Mouse (Mus musculus): ENCODE data around the gene Btbd8.

Gene Btbd8

DNA sequence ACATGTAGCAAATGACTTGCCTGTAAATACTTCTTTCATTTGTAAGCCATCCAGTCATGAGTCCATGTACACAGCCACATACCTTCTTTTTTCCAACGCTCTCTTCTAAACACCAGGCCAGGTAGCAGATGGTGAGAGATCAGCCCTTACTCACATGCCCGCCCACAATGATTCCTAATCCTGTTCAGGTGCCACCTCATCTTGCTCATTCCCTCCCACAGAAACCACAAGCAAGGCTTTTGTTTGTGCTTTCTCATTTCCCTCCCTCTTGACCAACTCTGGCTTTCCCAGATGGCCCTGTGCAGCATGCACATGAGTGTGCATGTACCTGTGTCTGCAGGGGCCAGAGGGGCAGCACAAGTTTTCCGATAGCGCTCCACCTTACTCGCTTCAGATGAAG is 12.5 kb downstream of the Btbd8 start:
- DNase-seq (ENCODE audit: low spot score in 2 of 2), result no peak

DNA sequence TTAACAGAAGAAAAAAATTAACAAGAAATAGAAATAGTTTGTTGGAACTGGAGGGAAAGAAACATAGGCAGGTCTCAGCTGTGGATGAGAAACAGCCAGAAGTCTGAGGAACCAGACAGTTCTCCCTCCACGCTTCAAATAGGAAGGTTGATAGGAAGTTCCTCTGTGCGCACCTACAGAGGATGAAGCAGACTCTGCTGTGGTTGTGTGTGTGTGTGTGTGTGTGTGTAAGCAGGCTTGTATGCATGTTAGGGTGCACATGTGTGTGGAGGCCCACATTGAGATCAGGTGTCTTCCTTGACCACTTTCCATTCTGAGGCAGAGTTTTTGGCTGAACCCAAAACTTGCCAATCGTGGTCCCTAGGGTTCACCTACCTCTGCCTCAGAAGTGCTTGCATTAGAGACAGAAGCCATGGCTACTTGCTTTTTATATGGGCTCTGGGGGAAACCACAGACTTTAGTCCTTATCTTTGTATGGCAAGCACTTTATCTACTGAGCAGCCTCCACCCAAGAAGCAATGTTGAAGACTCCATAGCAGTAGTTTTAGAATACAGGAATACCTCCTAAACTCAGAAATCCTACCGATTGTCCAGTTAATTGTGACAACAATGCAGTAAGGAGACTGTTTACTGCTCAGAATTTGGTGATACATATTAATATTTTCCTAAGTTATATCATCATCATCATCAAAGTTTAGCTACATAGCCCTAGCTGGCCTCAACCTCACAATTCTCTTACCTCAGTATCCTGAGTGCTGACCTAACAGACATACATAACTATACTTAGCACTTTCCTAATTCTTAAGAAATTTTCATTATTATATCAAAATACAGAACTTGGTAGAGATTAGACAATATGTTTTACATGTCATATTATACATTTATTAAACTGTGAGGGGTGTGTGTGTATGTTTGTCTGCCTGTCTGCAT is 24.6 kb downstream of the Btbd8 start:
- DNase-seq (ENCODE audit: low spot score in 2 of 2), result no peak

DNA sequence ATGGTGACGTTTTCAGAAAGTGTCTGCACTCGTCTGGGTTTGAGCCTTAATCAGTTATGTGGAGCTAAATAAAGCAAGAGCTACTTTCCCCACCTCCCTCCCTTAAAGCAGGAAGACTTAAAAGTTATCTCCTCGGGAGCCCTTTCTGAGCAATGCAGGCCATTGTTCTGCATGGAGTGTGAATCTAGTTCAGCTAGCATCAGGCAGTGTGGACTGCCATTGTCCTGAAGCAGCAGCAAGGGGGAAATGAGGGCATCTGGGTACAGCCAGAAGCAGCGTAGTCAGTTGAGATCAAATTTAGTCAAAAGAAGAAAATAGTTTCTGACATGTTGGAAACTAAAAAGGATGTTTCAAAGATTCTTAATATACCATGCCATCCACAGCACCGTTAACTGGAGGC is 28.7 kb downstream of the Btbd8 start:
- DNase-seq (ENCODE audit: low spot score in 2 of 2), result no peak

DNA sequence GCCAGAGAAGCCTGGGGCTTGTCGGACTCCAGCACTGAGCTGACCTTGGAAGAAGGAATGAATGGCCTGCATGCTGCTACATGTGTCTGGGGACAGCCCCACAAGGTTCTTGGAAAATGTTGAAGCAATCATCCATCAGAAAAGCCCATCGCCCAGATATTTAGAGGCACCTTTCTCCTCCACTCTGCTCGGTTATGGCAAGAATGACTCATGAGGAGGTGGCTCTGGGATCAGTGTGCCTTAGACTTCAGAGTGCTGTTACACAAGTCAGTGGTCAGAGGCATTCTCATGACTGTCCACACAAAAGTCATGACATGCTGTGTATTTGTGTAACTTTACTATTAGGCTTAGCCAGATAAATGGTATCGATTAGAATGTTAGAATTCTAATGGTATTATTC is 29.3 kb downstream of the Btbd8 start:
- no peak for DNase-seq (ENCODE audit: low spot score in 2 of 2)

DNA sequence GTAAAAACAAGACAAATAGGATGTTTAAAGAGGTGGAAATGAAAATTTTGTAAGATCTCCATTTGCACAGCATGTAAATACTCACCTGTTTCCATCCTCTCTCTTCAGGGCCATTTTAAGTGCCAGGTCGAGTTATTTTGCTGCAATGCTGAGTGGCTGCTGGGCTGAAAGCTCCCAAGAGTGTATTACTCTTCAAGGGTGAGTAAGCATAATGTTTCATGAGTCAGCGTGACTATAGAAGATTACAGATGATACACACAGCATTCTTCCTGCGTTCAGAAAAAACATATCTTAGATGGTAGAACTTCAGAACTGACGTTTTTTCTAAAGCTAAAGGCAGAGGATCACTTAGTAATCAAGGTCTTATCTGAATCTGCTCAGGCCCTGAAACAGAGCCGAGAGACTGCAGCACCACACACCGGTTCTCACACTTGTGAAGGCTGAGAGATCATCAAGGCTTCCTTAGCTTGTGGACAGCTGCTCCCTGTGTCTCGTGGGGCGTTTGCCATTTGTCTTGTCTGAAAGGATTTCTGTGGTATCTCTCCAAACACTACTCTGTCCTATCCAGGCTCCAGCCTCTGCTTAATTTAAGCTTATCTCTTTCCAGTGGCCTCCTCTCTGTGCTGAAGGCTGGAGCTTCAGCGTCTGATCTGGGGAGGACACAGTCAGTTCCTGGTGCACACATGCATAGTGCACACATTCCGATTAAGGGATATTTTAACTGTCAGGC is 33.0 kb downstream of the Btbd8 start:
- no peak for DNase-seq (ENCODE audit: low spot score in 2 of 2)

DNA sequence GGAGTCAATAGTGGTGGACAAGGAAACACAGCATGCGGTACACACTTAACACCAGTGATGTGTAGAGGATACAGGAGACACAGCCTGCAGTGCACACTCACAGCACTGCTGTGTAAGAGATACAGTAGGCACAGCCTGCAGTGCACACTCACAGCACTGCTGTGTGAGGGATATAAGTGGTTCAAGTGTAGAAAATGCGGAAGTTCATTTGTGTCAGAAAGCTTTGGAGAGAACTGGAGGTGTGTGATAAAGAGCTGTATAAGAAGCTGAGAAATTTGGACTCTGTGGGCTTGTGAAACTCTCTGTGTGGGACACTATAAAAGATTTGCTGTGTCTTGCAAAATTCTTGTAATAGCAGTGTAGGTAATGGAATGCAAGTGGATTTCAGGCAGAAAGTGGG is 42.4 kb downstream of the Btbd8 start:
- DNase-seq (ENCODE audit: low spot score in 2 of 2), result no peak

DNA sequence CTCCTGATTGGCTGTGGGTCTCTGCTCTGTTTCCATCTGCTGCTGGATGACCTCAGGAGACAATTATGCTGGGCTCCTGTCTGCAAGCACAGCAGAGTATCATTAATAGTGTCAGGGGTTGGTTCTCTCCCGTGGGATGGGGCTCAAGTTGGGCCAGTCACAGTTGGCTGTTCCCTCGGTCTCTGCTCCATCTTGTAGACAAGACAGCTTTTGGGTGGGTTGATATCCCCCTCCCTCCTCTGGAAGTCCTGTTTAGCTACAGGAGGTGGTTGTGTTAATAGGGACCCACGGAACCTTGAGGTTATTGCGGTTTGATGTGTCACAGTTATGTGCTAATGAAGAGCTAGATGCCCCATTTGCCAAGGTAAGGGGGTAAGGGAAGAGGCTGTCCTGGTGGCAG is 51.2 kb downstream of the Btbd8 start:
- DNase-seq (ENCODE audit: low spot score in 2 of 2), result no peak

DNA sequence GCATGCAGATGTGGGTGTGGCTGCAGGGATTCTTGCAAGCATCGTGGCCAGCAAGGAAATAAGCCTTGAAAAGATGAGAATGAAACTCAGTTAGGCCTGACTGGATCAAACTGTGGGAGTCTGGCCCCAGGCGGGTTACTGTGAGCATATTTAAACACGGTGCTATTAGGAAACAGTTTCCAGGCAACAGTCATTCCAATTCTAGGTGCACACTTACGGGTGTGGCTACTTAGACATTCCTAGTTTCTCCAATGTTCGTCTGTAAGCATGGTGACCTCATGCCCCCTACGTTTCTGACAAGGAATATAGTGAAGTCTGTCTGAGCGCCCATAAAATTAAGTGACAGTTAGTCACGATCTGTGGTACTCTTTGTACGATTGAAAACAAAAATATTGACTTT is 53.2 kb downstream of the Btbd8 start:
- no peak for DNase-seq (ENCODE audit: low spot score in 2 of 2)

DNA sequence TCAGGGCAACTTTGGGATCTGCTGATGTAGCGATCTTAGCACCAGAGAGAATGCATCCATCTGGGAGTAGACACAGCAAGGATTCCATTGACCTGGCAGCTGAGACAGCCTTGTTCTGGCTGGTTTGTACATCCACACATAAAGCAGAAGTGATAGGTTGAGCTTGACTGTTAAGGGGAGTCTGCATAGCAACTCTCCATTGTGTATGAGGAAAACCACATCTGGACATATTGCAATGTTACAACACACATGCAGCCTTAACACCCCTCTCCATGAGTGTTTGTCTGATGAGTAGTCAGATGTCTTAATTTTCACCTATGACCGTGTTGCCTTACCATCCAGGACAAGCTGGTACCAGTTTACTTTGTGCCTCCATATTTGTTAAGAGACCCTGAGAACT is 54.7 kb downstream of the Btbd8 start:
- no peak for DNase-seq (ENCODE audit: low spot score in 2 of 2)

DNA sequence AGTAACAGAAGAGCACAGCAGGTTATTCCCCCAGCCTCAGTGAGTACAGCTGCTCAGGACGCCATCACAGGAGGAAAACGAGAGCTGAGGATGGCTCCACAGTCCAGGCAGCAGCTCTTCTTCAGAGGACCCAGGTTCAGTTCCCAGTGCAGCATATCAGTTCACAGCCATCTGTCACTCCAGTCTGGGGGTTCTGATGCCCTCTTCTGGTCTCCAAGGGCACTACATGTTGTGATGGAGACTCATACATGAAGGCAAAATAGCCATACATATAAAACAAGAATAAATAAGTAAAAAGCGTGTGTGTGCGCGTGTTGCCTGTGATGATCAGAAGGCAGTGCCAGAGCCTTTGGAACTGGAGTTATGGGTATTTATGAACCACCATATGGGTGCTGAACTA is 57.0 kb downstream of the Btbd8 start:
- DNase-seq (ENCODE audit: low spot score in 2 of 2), result no peak

DNA sequence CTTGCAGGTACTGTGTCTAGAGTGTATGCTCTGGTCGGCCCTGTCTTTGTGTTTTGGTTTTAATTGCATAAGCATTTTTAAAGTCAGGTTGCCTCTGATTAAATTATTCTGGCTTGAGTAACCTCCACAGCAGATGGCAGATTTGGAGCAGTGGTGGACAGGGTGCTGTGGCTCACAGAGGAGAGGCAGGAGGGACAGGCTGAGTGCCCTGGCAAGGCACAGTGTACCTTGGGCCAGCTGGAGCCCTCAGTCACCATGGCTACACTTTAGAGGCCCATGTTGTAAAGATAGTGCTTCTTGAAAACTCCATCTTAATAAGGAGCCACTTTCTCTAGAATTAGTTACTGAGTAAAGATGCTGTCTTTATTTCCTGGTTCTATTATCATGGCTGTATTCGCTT is 58.2 kb downstream of the Btbd8 start:
- no peak for DNase-seq (ENCODE audit: low spot score in 2 of 2)

DNA sequence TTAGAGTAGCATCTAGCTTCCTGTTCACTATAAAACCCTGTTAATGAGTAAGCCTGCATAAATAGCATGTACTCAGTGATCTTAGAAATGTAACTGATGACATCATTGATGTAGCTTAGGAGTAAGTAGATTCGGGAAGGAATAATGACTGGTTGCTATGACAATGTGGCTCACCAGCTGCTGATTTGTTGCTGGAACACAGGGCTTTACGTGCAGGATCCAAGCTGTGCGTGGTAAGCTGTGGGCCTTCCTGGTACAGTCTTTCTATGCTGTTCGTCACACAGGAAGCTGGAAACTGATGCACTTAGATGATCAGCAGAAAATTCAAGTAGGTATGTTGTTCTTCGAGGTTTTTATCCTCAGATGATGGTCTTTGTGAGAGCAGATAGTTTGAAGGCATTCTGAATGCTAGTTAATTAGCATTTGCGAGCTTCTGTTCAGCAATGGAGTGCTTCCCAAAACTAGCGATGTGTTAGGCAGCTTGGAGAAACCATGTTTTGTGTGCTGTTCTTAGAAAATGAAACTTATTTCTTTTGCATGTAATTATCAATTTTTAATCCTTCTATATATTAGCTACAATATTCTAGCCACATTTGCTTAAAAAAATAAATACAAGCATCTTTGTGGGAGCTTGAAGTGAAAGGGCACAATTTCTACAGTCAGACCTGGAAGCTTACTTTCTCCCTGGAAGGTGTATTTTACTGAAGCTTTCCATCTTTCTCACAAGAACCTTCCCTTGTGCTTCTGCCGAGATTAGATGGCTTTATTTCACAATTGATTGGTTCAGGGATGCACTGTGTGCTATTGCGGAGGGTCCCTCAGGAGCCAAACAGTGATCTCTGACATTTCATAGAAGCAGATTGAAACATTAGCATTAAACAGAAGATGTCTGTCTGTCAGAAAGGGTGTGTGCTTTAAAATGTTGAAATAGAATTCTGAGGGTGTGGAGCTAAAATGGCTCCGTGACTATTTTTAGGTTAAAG is 60.0 kb downstream of the Btbd8 start:
- DNase-seq (ENCODE audit: low spot score in 2 of 2), result no peak

DNA sequence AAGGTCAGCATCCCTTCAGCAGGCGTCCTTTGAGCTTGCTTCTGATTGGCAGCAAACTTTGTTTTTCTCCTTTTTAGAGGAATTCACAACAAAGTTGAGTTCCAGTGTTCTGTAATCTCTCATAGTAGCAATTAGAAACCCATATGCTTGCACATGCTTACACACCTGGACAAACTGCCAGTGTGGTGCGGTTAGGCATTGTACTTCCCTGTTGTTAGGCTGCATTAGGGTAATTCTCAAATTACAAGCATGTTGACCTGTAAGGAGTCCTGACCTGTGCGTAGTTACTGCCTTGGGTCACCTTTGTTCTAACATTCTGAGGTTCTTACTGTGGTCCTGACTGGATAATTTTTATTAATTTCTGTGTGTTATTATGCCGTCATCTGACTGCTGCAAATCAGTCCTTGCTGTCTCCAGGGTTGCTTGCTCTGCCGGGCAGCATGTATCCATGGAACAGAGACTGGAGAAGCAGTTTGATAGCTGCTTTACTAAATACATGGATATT is 61.1 kb downstream of the Btbd8 start:
- no peak for DNase-seq (ENCODE audit: low spot score in 2 of 2)

DNA sequence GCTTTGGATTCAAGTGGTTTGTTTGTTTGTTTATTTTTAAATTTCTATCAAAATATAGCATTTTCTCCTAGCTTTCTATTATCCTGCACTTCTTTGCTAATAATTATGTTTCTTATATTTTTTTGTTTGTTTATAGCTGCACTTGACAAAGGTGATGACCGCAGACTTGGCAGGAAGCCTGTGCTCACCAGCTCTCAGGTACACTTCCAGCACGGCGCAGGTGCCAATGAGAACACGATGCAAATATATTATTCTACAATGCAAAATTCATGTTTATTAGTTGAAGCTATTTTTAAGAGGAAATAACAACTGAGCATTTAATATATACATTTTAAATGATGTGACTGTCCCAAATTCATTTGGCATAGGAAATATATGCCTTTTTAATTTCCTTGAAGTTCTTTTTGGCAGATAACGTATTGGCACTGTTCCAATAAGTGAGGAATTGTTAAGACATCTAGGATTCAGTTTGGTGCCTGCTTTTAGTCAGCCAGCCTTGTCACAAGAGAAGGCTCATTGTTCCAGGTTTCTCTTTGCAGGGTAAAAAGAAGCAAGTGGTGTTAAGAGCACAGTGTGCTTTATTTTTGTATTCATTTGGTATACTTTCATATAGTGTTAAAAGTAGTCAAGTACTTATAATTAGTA is 62.2 kb downstream of the Btbd8 start:
- DNase-seq (ENCODE audit: low spot score in 2 of 2), result no peak

DNA sequence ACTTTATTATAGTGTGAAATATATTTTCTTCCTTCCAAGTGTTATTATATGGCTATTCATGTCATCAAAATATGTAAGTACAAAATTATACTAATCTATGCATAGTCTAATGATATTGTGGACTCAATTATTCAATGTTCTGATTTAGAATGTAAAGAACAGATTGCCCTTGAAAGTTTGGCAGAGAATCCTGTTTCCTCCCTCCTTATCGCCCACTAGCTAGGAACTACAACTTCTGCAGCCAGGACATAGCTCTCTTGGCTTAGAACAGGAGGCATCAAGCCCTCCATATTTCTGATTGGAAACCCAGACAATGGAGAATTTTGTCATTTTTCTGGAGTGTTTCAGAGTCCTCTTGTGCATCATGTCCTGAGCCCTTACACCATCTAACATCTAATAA is 62.9 kb downstream of the Btbd8 start:
- DNase-seq (ENCODE audit: low spot score in 2 of 2), result no peak

DNA sequence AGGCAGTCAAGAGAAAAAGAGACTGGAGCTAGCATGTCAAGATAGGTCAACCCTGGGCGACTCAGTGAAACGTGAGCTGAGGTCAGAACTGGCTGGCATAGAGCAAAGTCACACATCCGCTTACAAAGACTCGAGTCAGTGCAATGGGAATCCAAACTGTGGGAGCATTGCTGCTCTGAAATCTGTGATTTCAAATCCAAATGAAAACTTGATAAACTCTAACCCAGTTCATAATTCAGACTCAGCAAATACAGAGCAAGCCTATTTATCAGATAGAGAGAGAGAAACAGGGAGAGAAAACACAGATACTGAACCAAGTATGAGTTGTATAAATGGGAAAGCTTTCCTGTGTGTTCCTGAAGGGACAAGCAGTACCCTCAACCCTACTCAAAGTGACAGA is 69.5 kb downstream of the Btbd8 start, which contains the start of gene Gm42669:
TSS of gene Gm42669 (plus strand) at position 301 of the 400 bp plus-strand sequence.
- DNase-seq (ENCODE audit: low spot score in 2 of 2), result no peak

DNA sequence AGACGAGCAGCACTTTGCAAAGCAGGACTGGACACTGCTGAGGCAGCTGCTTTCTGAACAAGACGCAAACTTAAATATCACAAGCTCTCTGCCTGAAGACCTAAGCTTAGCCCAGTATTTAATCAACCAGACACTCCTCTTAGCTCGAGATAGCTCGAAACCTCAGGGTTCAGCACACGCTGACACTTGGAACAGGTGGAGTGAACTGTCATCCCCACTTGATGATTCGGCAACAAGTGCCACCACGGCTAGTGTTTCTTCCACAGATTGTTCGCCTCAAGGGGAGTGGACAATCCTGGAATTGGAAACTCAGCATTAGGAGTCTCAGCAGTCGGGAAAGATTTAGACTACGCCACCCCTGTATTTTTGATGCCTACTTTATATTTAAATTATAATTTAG is 72.7 kb downstream of the Btbd8 start:
- no peak for DNase-seq (ENCODE audit: low spot score in 2 of 2)

DNA sequence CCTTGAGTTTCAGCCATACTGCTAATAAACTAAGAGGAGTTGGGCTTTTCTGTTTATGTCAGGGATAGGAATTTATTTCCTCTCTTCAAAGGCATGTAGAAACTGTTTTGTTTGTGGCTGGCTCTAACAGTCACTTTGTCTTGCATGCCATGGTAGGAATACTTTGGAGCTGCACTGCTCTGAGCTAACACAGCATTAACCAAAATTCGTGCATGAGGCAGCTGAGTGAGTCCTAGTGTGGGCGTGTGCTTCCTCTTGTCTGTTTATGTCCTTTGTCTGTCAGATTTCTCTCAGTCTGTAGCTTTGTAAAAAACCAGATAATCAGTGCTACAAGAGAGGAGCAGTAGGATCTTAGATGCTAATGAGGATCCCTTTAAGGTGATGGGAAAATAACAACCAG is 73.5 kb downstream of the Btbd8 start:
- no peak for DNase-seq (ENCODE audit: low spot score in 2 of 2)

DNA sequence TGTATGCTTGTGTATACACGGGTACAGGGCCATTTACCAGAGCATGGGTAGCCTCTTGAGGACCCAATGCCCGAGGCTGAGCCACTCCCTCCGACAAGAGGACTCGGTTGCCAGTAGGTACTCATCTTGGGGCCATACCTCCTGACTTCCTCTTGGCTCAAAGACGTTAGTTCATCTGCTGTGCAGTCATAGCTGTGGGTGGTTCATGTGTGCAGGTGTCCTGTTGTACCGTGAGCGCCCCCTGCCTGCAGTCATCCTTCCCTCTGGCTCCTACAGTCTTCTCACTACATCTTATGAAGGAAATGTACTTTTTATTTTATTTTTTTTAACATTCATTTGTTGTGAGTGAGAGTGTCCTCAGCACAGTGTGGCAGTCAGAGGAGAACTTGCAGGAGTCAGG is 75.8 kb downstream of the Btbd8 start:
- DNase-seq (ENCODE audit: low spot score in 2 of 2), result peak; percentile 53 to 63

DNA sequence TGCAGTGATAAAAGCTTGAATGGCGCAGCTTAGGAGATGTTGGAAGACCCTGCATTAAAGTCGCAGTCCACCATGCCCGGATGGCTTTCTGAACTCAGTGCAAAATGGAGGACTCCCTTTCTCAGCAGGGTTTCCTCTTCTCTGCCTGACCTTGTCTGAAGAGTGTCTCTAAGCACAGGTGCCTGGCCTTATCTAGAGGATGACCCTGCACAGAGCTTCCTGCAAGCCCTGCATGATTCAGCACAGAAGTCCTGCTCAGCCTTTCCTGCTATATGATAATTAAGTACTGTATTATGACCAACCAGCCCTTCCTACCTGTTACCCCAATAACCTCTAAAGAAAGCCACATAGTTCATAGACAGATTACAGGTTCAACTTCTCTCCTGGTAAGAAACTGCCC is 77.7 kb downstream of the Btbd8 start:
- no peak for DNase-seq (ENCODE audit: low spot score in 2 of 2)

DNA sequence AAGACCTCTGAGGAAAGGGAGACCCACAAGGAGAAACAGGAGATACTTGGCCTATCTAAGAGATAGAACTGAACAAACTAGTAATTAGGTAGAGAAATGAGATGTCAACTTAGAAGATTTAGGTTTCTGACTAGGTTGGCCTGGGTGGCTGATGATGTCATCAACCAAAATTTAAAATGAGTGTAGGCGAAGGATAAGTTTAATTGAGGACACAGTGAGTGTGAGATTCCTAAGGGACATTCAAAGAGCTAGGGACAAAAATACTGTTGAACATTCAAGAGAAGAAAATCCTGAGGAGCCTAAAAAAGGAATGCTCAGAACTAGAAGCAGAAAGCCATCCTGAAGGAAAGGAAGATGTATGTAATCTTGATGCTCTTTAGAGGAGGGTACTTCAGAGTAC is 78.3 kb downstream of the Btbd8 start:
- DNase-seq (ENCODE audit: low spot score in 2 of 2), result no peak

Measured in spleen, postnatal 14 days (tissue).